Mouse (Mus musculus): ENCODE measurements around the gene Tex29. TPM values are rescaled to one million over a fixed set of nuclear protein-coding genes. Genes with fewer than 3 reads are reported as not detected.

Gene Tex29
- polyA plus RNA-seq, 1 experiment from 2014 or later, result not detected

GRCm38 (mm10) chr8:11808047-11808446 is 32.2 kb upstream of the Tex29 start:
- H3K4me2 ChIP-seq, result no peak overlapping the region
- WGBS, result 88% methylated on average over 5 of the region's 5 CpGs
- H3K9me3 ChIP-seq, result no peaks in the 10 kb centered on the region
- ATAC-seq (ENCODE audit: insufficient number of reproducible peaks, insufficient read depth, low FRiP score, low TSS enrichment, low read depth), result no peak
- no peaks in the 10 kb centered on the region for H3K4me1 ChIP-seq (replicated peaks)
- H3K36me3 ChIP-seq, result peaks cover 100% of the 10 kb centered on the region
- no peaks in the 10 kb centered on the region for H3K27me3 ChIP-seq
- H3K9ac ChIP-seq (replicated peaks), result no peak overlapping the region
- H3K27ac ChIP-seq, result no peak overlapping the region
- H3K4me3 ChIP-seq (replicated peaks), result no peak overlapping the region

GRCm38 (mm10) chr8:11810426-11810825 is 29.8 kb upstream of the Tex29 start:
- no peak overlapping the region for H3K27ac ChIP-seq
- no peaks in the 10 kb centered on the region for H3K4me1 ChIP-seq (replicated peaks)
- H3K36me3 ChIP-seq, result peaks cover 100% of the 10 kb centered on the region
- H3K4me3 ChIP-seq (replicated peaks), result no peak overlapping the region
- no peak overlapping the region for H3K4me2 ChIP-seq
- no peaks in the 10 kb centered on the region for H3K27me3 ChIP-seq
- H3K9me3 ChIP-seq, result no peaks in the 10 kb centered on the region
- no peak; the same call in 1 of the 2 replicates for ATAC-seq (ENCODE audit: insufficient number of reproducible peaks, insufficient read depth, low FRiP score, low TSS enrichment, low read depth)
- no peak overlapping the region for H3K9ac ChIP-seq (replicated peaks)
- 94% methylated on average over 5 of the region's 5 CpGs for WGBS

GRCm38 (mm10) chr8:11813801-11814200 is 26.5 kb upstream of the Tex29 start:
- 86% methylated on average over 7 of the region's 7 CpGs for WGBS
- Histone ChIP-seq H3K36me3 (peaks cover 98% of the 10 kb centered on the region), H3K9ac (replicated peaks) (no peak overlapping the region), H3K27ac (no peak overlapping the region), H3K4me3 (replicated peaks) (no peak overlapping the region), H3K4me1 (replicated peaks) (no peaks in the 10 kb centered on the region), H3K9me3 (no peaks in the 10 kb centered on the region), H3K27me3 (no peaks in the 10 kb centered on the region), H3K4me2 (no peak overlapping the region)
- no peak for ATAC-seq (ENCODE audit: insufficient number of reproducible peaks, insufficient read depth, low FRiP score, low TSS enrichment, low read depth)

- H3K27me3 ChIP-seq, result no peaks in the 10 kb centered on the region
- no peak overlapping the region for H3K4me3 ChIP-seq (replicated peaks)
- peaks cover 98% of the 10 kb centered on the region for H3K36me3 ChIP-seq
- H3K27ac ChIP-seq, result no peak overlapping the region
- H3K4me2 ChIP-seq, result no peak overlapping the region
- no peaks in the 10 kb centered on the region for H3K9me3 ChIP-seq
- 78% methylated on average over 7 of the region's 7 CpGs for WGBS
- H3K9ac ChIP-seq (replicated peaks), result no peak overlapping the region
- H3K4me1 ChIP-seq (replicated peaks), result no peaks in the 10 kb centered on the region
- ATAC-seq (ENCODE audit: insufficient number of reproducible peaks, insufficient read depth, low FRiP score, low TSS enrichment, low read depth), result no peak
Observed at GRCm38 (mm10) chr8:11815206-11815605, 25.1 kb upstream of the Tex29 start.

- no peak for ATAC-seq (ENCODE audit: insufficient number of reproducible peaks, insufficient read depth, low FRiP score, low TSS enrichment, low read depth)
- H3K4me3 ChIP-seq (replicated peaks), result no peak overlapping the region
- H3K9ac ChIP-seq (replicated peaks), result no peak overlapping the region
- H3K4me2 ChIP-seq, result no peak overlapping the region
- peaks cover 96% of the 10 kb centered on the region for H3K36me3 ChIP-seq
- no peaks in the 10 kb centered on the region for H3K4me1 ChIP-seq (replicated peaks)
- H3K27ac ChIP-seq, result no peak overlapping the region
- 93% methylated on average over 5 of the region's 5 CpGs for WGBS
- no peaks in the 10 kb centered on the region for H3K27me3 ChIP-seq
- H3K9me3 ChIP-seq, result no peaks in the 10 kb centered on the region
Observed at GRCm38 (mm10) chr8:11820136-11820535, 20.1 kb upstream of the Tex29 start.

- Histone ChIP-seq H3K9me3 (no peaks in the 10 kb centered on the region), H3K27ac (no peak overlapping the region), H3K4me3 (replicated peaks) (no peak overlapping the region), H3K36me3 (peaks cover 96% of the 10 kb centered on the region), H3K27me3 (no peaks in the 10 kb centered on the region), H3K4me1 (replicated peaks) (no peaks in the 10 kb centered on the region), H3K9ac (replicated peaks) (no peak overlapping the region), H3K4me2 (no peak overlapping the region)
- no peak for ATAC-seq (ENCODE audit: insufficient number of reproducible peaks, insufficient read depth, low FRiP score, low TSS enrichment, low read depth)
- WGBS, result 83% methylated on average over 5 of the region's 5 CpGs
Observed at GRCm38 (mm10) chr8:11820568-11820967, 19.7 kb upstream of the Tex29 start.

GRCm38 (mm10) chr8:11821451-11822206 is 18.6 kb upstream of the Tex29 start:
- H3K4me2 ChIP-seq, result no peak overlapping the region
- peaks cover 96% of the 10 kb centered on the region for H3K36me3 ChIP-seq
- no peak overlapping the region for H3K4me3 ChIP-seq (replicated peaks)
- H3K9me3 ChIP-seq, result no peaks in the 10 kb centered on the region
- no peak overlapping the region for H3K27ac ChIP-seq
- H3K4me1 ChIP-seq (replicated peaks), result no peaks in the 10 kb centered on the region
- H3K9ac ChIP-seq (replicated peaks), result no peak overlapping the region
- ATAC-seq (ENCODE audit: insufficient number of reproducible peaks, insufficient read depth, low FRiP score, low TSS enrichment, low read depth), result no peak
- 93% methylated on average over 14 of the region's 14 CpGs for WGBS
- H3K27me3 ChIP-seq, result no peaks in the 10 kb centered on the region

- Histone ChIP-seq H3K27me3 (no peaks in the 10 kb centered on the region), H3K4me3 (replicated peaks) (no peak overlapping the region), H3K9ac (replicated peaks) (no peak overlapping the region), H3K4me1 (replicated peaks) (no peaks in the 10 kb centered on the region), H3K36me3 (peaks cover 94% of the 10 kb centered on the region), H3K4me2 (no peak overlapping the region), H3K27ac (no peak overlapping the region), H3K9me3 (no peaks in the 10 kb centered on the region)
- no peak for ATAC-seq (ENCODE audit: insufficient number of reproducible peaks, insufficient read depth, low FRiP score, low TSS enrichment, low read depth)
- WGBS, result 54% methylated on average over 9 of the region's 9 CpGs
Observed at GRCm38 (mm10) chr8:11822550-11823060, 17.7 kb upstream of the Tex29 start.

- H3K4me2 ChIP-seq, result no peak overlapping the region
- H3K4me1 ChIP-seq (replicated peaks), result no peaks in the 10 kb centered on the region
- H3K9me3 ChIP-seq, result no peaks in the 10 kb centered on the region
- peaks cover 92% of the 10 kb centered on the region for H3K36me3 ChIP-seq
- ATAC-seq (ENCODE audit: insufficient number of reproducible peaks, insufficient read depth, low FRiP score, low TSS enrichment, low read depth), result no peak
- H3K27me3 ChIP-seq, result no peaks in the 10 kb centered on the region
- H3K9ac ChIP-seq (replicated peaks), result no peak overlapping the region
- WGBS, result 62% methylated on average over 3 of the region's 3 CpGs
- H3K27ac ChIP-seq, result no peak overlapping the region
- no peak overlapping the region for H3K4me3 ChIP-seq (replicated peaks)
Observed at GRCm38 (mm10) chr8:11825756-11826155, 14.5 kb upstream of the Tex29 start.

GRCm38 (mm10) chr8:11827312-11827711 is 13.0 kb upstream of the Tex29 start:
- ATAC-seq (ENCODE audit: insufficient number of reproducible peaks, insufficient read depth, low FRiP score, low TSS enrichment, low read depth), result no peak
- no peak overlapping the region for H3K4me2 ChIP-seq
- no peaks in the 10 kb centered on the region for H3K4me1 ChIP-seq (replicated peaks)
- H3K9ac ChIP-seq (replicated peaks), result no peak overlapping the region
- H3K9me3 ChIP-seq, result no peaks in the 10 kb centered on the region
- WGBS, result 83% methylated on average over 3 of the region's 3 CpGs
- H3K36me3 ChIP-seq, result peaks cover 92% of the 10 kb centered on the region
- no peak overlapping the region for H3K27ac ChIP-seq
- H3K4me3 ChIP-seq (replicated peaks), result no peak overlapping the region
- no peaks in the 10 kb centered on the region for H3K27me3 ChIP-seq

GRCm38 (mm10) chr8:11830214-11831046 is 9.8 kb upstream of the Tex29 start:
- Histone ChIP-seq H3K4me3 (replicated peaks) (no peak overlapping the region), H3K9me3 (no peaks in the 10 kb centered on the region), H3K4me1 (replicated peaks) (no peaks in the 10 kb centered on the region), H3K27me3 (no peaks in the 10 kb centered on the region), H3K36me3 (peaks cover 92% of the 10 kb centered on the region), H3K9ac (replicated peaks) (no peak overlapping the region), H3K27ac (no peak overlapping the region), H3K4me2 (no peak overlapping the region)
- ATAC-seq (ENCODE audit: insufficient number of reproducible peaks, insufficient read depth, low FRiP score, low TSS enrichment, low read depth), result no peak
- 89% methylated on average over 16 of the region's 16 CpGs for WGBS

Data from limb, embryonic 12.5 days (tissue).